Mouse (Mus musculus): Measurements from ENCODE around the gene Med19. TPM values are rescaled to one million over a fixed set of nuclear protein-coding genes. Genes with fewer than 3 reads are reported as not detected.
"Not testable (repeated sequence)": the region's sequence is repeated elsewhere in the genome, so short reads cannot be mapped to it uniquely, and the experiment has no call there.

Med19 gene
- polyA plus RNA-seq, 1 experiment from 2014 or later = 53.0 TPM

DNA sequence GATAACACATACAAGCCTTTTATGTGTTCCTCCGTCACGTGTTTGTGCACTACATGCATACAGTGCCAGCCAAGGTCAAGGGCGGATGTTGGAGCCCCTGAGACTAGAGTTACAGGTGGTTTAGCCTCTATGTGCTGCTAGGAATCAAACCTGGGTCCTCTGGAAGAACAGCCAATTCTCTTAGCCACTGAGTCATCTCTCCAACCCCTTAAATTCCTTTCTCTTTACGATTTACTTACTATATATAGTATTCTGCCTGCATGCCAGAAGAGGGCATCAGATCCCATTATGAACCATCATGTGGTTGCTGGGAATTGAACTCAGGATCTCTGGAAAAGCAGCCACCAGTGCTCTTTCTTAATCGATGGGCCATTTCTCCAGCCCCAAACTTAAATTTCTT is 6.7 kb upstream of the Med19 start:
- H3K4me3 ChIP-seq (replicated peaks); H3K9me3 ChIP-seq (replicated peaks); H3K27me3 ChIP-seq (replicated peaks); ATAC-seq (ENCODE audit: low FRiP score); H3K9ac ChIP-seq (replicated peaks); H3K27ac ChIP-seq (replicated peaks): not testable (repeated sequence)
- H3K36me3 ChIP-seq = peaks cover 38% of the 10 kb centered on the region
- H3K4me1 ChIP-seq = peaks cover 30% of the 10 kb centered on the region
- peak overlapping the region; percentile 71 for H3K4me2 ChIP-seq
- WGBS = 49% methylated on average over 4 of the region's 5 CpGs

DNA sequence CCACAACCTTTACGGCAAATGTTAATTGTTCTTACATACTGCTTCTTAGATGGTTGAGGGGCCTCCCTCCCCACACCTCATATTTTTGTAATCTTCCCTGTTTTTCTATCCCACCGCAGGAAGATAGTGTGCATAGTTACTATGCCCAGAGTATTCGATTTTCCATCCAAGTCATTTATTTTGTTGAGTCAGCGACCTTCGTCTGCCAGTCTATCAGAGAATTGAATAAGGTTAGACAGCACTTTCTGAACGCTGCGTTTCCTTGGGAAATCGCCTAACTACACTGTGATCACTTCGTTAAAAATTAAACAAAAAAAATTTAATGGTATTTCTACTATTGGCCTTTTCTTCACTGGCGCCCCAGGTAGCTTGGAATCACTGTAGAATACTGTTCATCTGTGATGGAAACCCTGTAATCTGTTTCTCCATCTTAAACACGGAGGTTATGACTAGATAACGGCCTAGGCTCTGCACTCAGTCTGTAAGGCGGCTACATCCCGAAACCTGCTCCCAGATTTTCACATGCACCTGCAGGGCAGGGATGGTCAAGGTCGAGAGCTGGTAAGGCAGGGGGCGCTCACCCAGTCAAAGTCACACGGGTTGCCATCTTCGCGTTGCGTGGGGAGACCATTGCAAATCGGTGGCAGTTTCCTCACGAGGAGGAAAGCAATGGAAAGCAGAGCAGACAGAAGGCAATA is 783 bp upstream of the Med19 start:
- Histone ChIP-seq H3K9ac (replicated peaks) (peak overlapping the region; percentile 72), H3K4me2 (peak overlapping the region; percentile 69), H3K27ac (replicated peaks) (peak overlapping the region; percentile 87), H3K36me3 (peaks cover 41% of the 10 kb centered on the region), H3K9me3 (replicated peaks) (no peaks in the 10 kb centered on the region), H3K27me3 (replicated peaks) (no peaks in the 10 kb centered on the region), H3K4me1 (peaks cover 31% of the 10 kb centered on the region), H3K4me3 (replicated peaks) (peak overlapping the region; percentile 77)
- ATAC-seq (ENCODE audit: low FRiP score) = peak; percentile 78
- 9% methylated on average over 22 of the region's 22 CpGs for WGBS

DNA sequence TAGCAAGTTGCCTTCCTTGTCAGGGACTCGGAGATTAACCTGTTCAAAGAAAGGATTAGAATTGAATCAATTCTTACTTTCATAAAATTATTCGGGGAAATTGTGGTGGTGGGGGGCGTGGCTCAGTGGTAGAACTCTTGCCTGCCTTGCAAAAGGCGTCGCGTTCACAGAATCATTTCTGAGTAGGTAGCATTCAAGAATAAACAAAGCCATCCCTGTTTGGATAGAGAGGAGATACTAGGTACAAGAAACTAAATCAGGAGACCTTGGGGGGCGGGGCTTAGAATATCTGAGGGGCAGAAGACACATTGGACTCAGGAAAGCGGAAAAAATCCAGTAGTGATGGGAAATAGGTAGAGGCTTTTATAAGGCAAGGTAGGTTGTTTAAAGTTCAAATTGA is 814 bp downstream of the Med19 start, which contains the start of gene Tmx2:
TSS of gene Tmx2 (minus strand) at position 125 of the 400 bp plus-strand sequence.
- no peaks in the 10 kb centered on the region for H3K27me3 ChIP-seq (replicated peaks)
- peaks cover 31% of the 10 kb centered on the region for H3K4me1 ChIP-seq
- H3K4me3 ChIP-seq (replicated peaks) = peak within 1 kb of the TSS; percentile 77
- WGBS = 19% methylated on average over 8 of the region's 8 CpGs
- ATAC-seq (ENCODE audit: low FRiP score) = no peak
- peak within 1 kb of the TSS; percentile 76 for H3K4me2 ChIP-seq
- peak within 1 kb of the TSS; percentile 87 for H3K27ac ChIP-seq (replicated peaks)
- peak within 1 kb of the TSS; percentile 71 for H3K9ac ChIP-seq (replicated peaks)
- H3K36me3 ChIP-seq = peaks cover 28% of the 10 kb centered on the region
- H3K9me3 ChIP-seq (replicated peaks) = no peaks in the 10 kb centered on the region

DNA sequence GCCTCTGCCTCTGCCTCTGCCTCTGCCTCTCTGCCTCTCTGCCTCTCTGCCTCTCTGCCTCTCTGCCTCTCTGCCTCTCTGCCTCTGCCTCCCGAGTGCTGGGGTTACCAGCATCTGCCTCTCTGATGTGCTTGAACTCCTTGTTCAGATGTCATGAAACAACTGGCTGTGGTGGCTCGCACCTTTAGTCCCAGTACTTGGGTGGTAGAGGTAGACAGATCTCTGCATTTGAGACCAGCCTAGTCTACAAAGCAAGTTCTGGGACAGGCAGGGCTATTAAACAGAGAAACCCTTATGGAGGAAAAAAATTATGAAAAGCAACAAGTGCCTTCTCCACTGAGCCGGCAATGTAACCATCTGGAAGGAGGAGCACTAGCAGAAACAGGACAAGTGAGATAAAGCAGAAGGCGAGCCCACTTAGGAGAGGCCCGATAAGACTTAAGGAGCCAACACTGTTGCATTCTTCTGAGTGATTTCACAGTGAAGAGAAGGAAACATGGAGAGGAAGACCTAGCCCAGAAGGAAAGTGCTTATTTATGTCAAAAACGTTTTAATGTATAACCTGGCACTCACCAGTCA is 4.5 kb downstream of the Med19 start:
- Histone ChIP-seq H3K36me3 (peaks cover 32% of the 10 kb centered on the region), H3K9ac (replicated peaks) (no peak overlapping the region), H3K9me3 (replicated peaks) (no peaks in the 10 kb centered on the region), H3K27ac (replicated peaks) (no peak overlapping the region), H3K4me3 (replicated peaks) (no peak overlapping the region), H3K4me2 (no peak overlapping the region), H3K27me3 (replicated peaks) (no peaks in the 10 kb centered on the region), H3K4me1 (peaks cover 12% of the 10 kb centered on the region)
- no peak for ATAC-seq (ENCODE audit: low FRiP score)
- WGBS = 86% methylated on average over 6 of the region's 6 CpGs

DNA sequence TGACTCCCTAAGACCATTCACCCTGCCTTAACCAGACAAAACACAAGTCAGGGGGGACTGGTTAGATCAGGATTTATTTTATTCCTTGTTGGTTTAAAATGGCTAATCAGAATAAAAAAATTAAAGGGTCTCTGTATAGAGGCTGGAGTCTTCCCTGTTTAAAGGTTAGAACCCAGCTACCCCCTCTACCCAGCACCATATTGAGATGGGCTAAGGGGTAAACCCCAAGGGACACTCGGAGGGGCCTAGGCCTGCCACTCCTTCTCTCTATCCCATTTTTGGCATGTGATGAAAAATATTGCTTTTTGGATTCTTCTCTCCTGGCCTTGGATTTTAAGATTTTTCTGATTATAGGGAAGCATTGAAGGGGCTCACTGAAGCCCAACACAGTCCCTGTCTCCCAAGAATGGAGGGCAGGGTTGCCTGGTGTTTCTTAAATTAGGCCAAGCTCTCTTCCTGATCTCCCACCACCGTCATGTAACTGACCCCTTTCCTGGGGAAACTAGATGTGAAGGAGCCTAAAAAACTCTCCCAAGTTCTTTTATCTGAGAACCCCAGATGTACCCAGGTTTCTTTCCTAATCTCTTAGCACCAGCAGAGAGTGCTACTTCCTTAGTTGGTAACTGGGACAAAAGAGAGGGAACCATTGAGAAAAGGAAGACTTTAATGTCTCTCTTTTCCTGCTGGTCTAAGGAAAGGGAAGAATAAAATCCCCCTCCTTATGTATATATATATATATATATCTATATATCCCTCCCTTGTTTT is 10.1 kb downstream of the Med19 start:
- H3K9me3 ChIP-seq (replicated peaks) = no peaks in the 10 kb centered on the region
- WGBS = 87% methylated on average over 2 of the region's 2 CpGs
- no peaks in the 10 kb centered on the region for H3K27me3 ChIP-seq (replicated peaks)
- H3K4me3 ChIP-seq (replicated peaks) = no peak overlapping the region
- ATAC-seq (ENCODE audit: low FRiP score) = no peak
- peaks cover 76% of the 10 kb centered on the region for H3K36me3 ChIP-seq
- no peak overlapping the region for H3K4me2 ChIP-seq
- H3K4me1 ChIP-seq = no peaks in the 10 kb centered on the region
- no peak overlapping the region for H3K27ac ChIP-seq (replicated peaks)
- no peak overlapping the region for H3K9ac ChIP-seq (replicated peaks)

DNA sequence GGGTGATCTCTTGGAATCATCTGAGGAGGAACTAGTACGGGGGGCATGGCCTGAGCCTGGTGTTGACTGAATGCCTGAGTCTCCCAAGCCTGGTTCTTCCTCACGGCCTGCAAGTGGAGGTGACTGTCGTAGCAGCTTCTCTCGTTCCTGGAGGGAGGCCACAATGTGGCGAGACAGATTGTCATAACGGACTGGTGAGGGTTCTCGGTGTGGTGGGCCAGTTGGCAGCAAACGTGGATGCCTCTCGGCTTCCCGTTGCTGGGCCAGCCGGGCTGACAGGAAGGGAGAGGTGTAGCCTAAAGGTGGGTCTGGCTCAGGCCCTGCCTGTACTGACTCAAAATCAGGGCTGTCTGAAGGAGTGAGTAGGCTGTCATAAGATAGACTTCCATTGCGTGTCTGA is 11.8 kb downstream of the Med19 start:
- Histone ChIP-seq H3K9ac (replicated peaks) (no peak overlapping the region), H3K4me1 (no peaks in the 10 kb centered on the region), H3K9me3 (replicated peaks) (no peaks in the 10 kb centered on the region), H3K36me3 (peaks cover 86% of the 10 kb centered on the region), H3K27me3 (replicated peaks) (no peaks in the 10 kb centered on the region), H3K4me3 (replicated peaks) (no peak overlapping the region), H3K4me2 (no peak overlapping the region), H3K27ac (replicated peaks) (no peak overlapping the region)
- no peak for ATAC-seq (ENCODE audit: low FRiP score)
- WGBS = 94% methylated on average over 12 of the region's 12 CpGs

DNA sequence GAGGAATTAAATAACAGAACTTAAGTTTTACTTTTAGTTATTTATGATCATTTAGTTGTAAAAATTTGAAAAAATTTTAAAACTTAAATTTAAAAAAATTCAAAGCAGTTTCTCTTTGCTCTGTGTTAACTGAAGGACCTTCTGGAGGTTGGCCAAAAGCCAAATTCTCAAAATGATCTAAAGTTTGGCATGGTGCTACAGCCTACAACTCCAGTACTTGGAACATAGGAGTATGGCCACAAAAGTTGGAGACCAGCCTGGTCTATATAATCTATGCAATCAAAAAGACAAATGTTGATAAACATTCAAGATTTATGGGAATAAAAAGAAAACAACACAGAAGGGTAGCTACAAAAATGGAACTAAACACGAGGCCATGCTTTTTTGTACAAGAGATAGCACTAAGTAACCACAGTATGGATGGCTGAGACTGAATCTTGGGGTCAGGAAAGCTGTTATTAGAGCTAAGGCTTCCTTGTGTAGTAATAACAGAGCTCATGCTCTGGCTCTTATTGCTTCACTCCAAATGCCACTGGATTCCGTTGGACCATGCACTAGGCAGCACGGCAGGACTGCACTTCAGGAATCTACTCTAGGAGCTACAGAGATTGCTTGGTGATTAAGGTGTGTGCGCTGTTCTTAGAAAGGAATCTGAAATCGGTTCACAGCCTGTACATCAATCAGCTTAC is 16.9 kb downstream of the Med19 start:
- Histone ChIP-seq H3K9ac (replicated peaks) (no peak overlapping the region), H3K4me3 (replicated peaks) (no peak overlapping the region), H3K27ac (replicated peaks) (no peak overlapping the region), H3K4me1 (no peaks in the 10 kb centered on the region), H3K36me3 (peaks cover 57% of the 10 kb centered on the region), H3K9me3 (replicated peaks) (no peaks in the 10 kb centered on the region), H3K27me3 (replicated peaks) (no peaks in the 10 kb centered on the region), H3K4me2 (no peak overlapping the region)
- WGBS = 91% methylated on average over 5 of the region's 5 CpGs
- no peak for ATAC-seq (ENCODE audit: low FRiP score)

DNA sequence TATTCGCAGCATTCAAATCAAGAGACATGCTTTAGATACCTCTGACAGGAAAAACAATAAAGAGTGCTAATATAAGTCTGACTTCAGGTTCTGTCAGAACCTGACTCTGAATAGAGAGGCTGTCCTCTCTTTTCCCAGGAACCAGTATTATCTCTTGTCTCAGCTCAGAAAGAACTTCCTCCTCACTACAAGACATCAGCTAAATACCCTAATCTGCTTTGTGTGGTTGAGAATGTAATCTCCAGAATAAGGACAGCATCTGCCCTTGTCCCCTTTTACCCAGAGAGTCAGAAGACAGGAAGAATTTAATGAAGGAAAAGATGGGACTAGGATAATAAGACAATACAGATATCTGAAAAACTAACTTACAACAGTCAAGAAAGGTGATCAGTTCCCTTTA is 25.3 kb downstream of the Med19 start:
- H3K9me3 ChIP-seq (replicated peaks) = no peaks in the 10 kb centered on the region
- no peak overlapping the region for H3K27ac ChIP-seq (replicated peaks)
- H3K4me1 ChIP-seq = peaks cover 19% of the 10 kb centered on the region
- H3K4me3 ChIP-seq (replicated peaks) = no peak overlapping the region
- 91% methylated on average over 1 of the region's 1 CpGs for WGBS
- no peaks in the 10 kb centered on the region for H3K27me3 ChIP-seq (replicated peaks)
- H3K4me2 ChIP-seq = no peak overlapping the region
- ATAC-seq (ENCODE audit: low FRiP score) = no peak
- no peak overlapping the region for H3K9ac ChIP-seq (replicated peaks)
- peaks cover 17% of the 10 kb centered on the region for H3K36me3 ChIP-seq

DNA sequence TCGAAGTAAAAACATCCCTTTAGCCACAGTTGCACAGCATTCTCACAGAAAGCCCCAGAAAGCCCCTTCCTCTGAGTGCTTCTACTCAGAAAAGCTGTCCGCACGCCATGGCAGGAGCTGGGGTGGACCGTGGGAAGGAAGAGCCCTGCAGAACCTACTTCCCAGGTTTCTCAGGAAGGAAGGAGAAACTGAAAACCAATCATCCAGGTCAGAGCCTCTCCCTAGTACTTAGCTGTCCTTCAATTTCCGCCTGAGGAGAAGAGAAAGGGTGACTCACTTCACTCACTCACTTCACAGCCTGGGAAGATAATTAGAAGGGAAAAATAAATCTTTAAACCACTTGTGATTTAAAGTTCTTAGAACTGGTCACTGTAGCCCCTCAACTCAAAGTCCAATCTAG is 26.1 kb downstream of the Med19 start:
- Histone ChIP-seq H3K4me3 (replicated peaks) (no peak overlapping the region), H3K9me3 (replicated peaks) (no peaks in the 10 kb centered on the region), H3K4me1 (peaks cover 28% of the 10 kb centered on the region), H3K27ac (replicated peaks) (no peak overlapping the region), H3K36me3 (peaks cover 16% of the 10 kb centered on the region), H3K27me3 (replicated peaks) (no peaks in the 10 kb centered on the region), H3K4me2 (no peak overlapping the region), H3K9ac (replicated peaks) (no peak overlapping the region)
- WGBS = 86% methylated on average over 5 of the region's 5 CpGs
- no peak for ATAC-seq (ENCODE audit: low FRiP score)

DNA sequence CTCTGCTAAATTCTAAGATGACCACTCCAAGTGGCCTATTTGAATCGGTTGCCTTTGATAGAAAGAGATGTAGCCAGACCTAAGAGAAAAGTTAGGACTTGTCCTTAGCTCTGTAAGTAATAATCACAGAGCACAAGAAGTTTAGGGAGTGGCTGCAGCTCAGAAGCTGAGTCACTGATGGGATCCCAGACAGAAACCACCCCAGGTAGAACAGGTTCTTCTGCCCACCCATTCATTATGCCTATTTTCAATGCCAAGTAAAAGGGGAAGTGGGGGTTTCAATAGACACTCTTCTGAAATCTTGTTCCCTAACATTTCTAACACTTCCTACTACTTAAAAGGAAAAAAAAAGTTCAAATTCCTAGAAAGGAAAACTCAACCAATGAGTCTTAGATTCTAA is 27.1 kb downstream of the Med19 start:
- no peak for ATAC-seq (ENCODE audit: low FRiP score)
- Histone ChIP-seq H3K27me3 (replicated peaks) (no peaks in the 10 kb centered on the region), H3K4me3 (replicated peaks) (no peak overlapping the region), H3K4me2 (no peak overlapping the region), H3K9ac (replicated peaks) (no peak overlapping the region), H3K27ac (replicated peaks) (no peak overlapping the region), H3K36me3 (peaks cover 23% of the 10 kb centered on the region), H3K4me1 (peaks cover 32% of the 10 kb centered on the region), H3K9me3 (replicated peaks) (no peaks in the 10 kb centered on the region)
- WGBS = 91% methylated on average over 1 of the region's 1 CpGs

DNA sequence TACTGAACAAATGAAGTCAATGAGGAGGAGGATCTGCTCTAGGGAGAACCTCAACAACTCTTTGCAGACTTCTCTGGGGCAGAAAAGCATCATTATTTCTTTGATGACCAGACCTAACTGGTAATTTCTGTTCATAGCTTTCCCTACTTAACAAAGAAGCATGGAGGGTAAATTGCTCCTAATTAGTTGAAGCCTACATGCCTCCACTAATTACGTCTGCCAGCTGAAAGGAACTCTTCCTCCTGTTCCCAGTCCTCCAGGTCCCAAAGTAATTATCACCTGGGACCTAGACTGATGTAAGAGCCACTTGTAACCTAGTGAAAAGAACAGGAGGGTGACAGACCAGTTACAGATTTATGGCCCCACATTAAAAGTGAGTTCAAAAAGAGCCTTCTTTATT is 29.3 kb downstream of the Med19 start:
- 30% methylated on average over 1 of the region's 1 CpGs for WGBS
- Histone ChIP-seq H3K27ac (replicated peaks) (no peak overlapping the region), H3K9me3 (replicated peaks) (no peaks in the 10 kb centered on the region), H3K4me2 (no peak overlapping the region), H3K36me3 (peaks cover 24% of the 10 kb centered on the region), H3K4me3 (replicated peaks) (no peak overlapping the region), H3K27me3 (replicated peaks) (no peaks in the 10 kb centered on the region), H3K4me1 (peaks cover 38% of the 10 kb centered on the region), H3K9ac (replicated peaks) (no peak overlapping the region)
- ATAC-seq (ENCODE audit: low FRiP score) = no peak

Measured in neural tube, embryonic 15.5 days (tissue).